Mouse (Mus musculus): ENCODE data around the gene Sdk2. TPM values are rescaled to one million over a fixed set of nuclear protein-coding genes. Genes with fewer than 3 reads are reported as not detected.

Gene Sdk2
- total and polyA plus RNA-seq, 3 experiments, result 0.13 TPM; not detected in 2

DNA sequence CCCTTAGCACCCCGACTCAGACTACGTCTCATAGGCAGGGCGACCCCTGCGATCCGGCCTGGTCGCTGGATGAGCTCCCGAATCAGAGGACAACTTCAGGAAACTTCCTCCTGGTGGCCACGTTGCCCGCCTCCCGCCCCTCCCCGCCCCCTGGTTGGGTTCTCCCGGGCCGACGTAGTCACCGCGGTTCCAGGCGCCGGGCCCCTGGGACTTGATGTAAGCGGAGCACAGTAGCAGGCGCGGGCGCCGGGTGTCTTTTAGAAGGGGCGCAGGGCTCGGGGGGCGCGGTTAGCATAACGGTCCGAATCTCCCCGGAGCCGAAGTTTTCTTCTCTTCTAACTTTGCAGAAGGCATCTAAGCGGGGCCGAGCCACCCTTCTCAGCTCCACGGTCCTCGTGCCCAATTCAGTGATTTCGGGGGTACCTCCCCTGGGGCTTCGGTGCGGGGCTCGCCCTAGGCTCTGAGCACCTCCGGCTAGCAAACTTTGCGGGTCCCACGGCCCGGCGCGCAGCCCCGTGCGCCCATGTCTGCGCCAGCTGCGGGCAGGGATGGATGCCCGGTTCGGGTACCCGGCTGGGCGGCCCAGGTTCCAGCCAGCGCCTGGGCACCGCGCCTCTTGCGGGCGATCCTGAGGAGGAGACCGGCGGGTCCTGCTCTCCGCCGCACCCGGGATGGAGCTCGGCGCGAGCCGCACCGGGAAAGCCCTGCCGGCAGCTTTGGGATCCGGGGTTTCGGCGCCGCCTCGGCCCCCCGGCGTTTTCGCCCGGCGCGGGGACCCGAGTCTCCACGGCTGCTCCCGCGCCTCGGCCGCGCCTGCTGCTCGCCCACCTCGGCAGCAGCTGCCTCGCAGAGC, 522 bp downstream of the Sdk2 start:
- Histone ChIP-seq H3K9me3 (replicated peaks; ENCODE audit: insufficient read depth, low read length) (no peaks in the 10 kb centered on the region; the same call in 1 of the 2 replicates), H3K4me1 (ENCODE audit: control insufficient read depth in 1 of 2, insufficient read depth in 2 of 2, low read length in 2 of 2) (no peaks in the 10 kb centered on the region), H3K36me3 (ENCODE audit: control insufficient read depth in 1 of 2, insufficient read depth in 2 of 2, low read length in 2 of 2) (no peaks in the 10 kb centered on the region), H3K9ac (ENCODE audit: control insufficient read depth, low read depth, low read length, poor library complexity, severe bottlenecking) (no peak overlapping the region), H3K27ac (ENCODE audit: control insufficient read depth, low read depth, low read length) (no peak overlapping the region), H3K4me3 (ENCODE audit: control insufficient read depth in 1 of 2, insufficient read depth in 1 of 2, low read depth in 2 of 2, low read length in 2 of 2) (no peak overlapping the region), H3K27me3 (ENCODE audit: control insufficient read depth in 1 of 2, insufficient read depth in 2 of 2, low read length in 2 of 2) (no peaks in the 10 kb centered on the region; a peak in 1 of 4 replicates), H3K79me2 (ENCODE audit: control insufficient read depth, insufficient read depth, low read length, poor library complexity) (no peaks in the 10 kb centered on the region)
- TF ChIP-seq POLR2AphosphoS2 (IDR thresholded peaks at IDR 0.05; ENCODE audit: low read length) (no peak), NRF1 (IDR thresholded peaks at IDR 0.05; ENCODE audit: insufficient read depth, low read depth, low read length, poor library complexity, severe bottlenecking) (no peak), ELF1 (IDR thresholded peaks at IDR 0.05; ENCODE audit: low read depth, low read length) (no peak), MXI1 (IDR thresholded peaks at IDR 0.05; ENCODE audit: low read depth, low read length) (no peak), ZNF384 (IDR thresholded peaks at IDR 0.05; ENCODE audit: low read depth, low read length) (no peak), MYC (IDR thresholded peaks at IDR 0.05; ENCODE audit: low read depth, low read length) (no peak), BHLHE40 (IDR thresholded peaks at IDR 0.05; ENCODE audit: borderline replicate concordance, low read depth, low read length) (no peak), TAL1 (IDR thresholded peaks at IDR 0.05; ENCODE audit: low read length) (no peak)
- no peak for DNase-seq (ENCODE audit: low read depth, low spot score)

DNA sequence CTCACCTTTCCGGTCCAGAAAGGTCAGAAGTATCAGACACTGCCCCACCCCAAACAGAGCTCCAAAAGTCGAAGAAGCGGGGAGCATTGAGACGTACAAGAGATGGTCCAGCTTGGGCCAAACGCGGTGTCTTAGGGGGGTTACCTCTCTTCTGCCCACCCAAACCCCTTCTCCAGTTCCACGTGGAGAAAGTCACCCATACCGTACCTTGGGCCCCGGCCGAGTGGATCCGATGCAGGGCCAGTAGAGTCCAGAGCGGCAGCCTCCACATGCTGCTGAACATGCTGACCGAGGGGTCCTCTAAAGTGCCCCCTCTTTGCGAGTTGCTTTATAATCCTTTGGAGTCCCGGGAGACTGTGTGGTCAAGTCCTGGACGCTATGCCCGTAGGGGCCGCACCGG, 1.2 kb downstream of the Sdk2 start:
- TF ChIP-seq ZMIZ1 (IDR thresholded peaks at IDR 0.05; ENCODE audit: low read depth, low read length) (no peak), TAL1 (IDR thresholded peaks at IDR 0.05; ENCODE audit: low read length) (no peak), GATA1 (IDR thresholded peaks at IDR 0.05; ENCODE audit: low read depth, low read length) (no peak), ZKSCAN1 (IDR thresholded peaks at IDR 0.05; ENCODE audit: low read depth, low read length) (no peak), BHLHE40 (IDR thresholded peaks at IDR 0.05; ENCODE audit: borderline replicate concordance, low read depth, low read length) (no peak), SIN3A (IDR thresholded peaks at IDR 0.05; ENCODE audit: low read length) (no peak), MAX (IDR thresholded peaks at IDR 0.05; ENCODE audit: low read length) (no peak), RAD21 (IDR thresholded peaks at IDR 0.05; ENCODE audit: low read depth, low read length) (no peak), ZNF384 (IDR thresholded peaks at IDR 0.05; ENCODE audit: low read depth, low read length) (no peak), GABPA (IDR thresholded peaks at IDR 0.05; ENCODE audit: low read depth, low read length) (no peak), ETS1 (IDR thresholded peaks at IDR 0.05; ENCODE audit: low read depth, low read length) (no peak), CHD1 (IDR thresholded peaks at IDR 0.05; ENCODE audit: low read depth, low read length) (no peak), HCFC1 (IDR thresholded peaks at IDR 0.05; ENCODE audit: low read depth, low read length) (no peak), JUND (IDR thresholded peaks at IDR 0.05; ENCODE audit: low read depth, low read length) (no peak), MAFK (IDR thresholded peaks at IDR 0.05; ENCODE audit: borderline replicate concordance, low read depth, low read length) (no peak)
- no peak overlapping the region for H3K4me3 ChIP-seq (ENCODE audit: control insufficient read depth in 1 of 2, insufficient read depth in 1 of 2, low read depth in 2 of 2, low read length in 2 of 2)
- no peak overlapping the region for H3K27ac ChIP-seq (ENCODE audit: control insufficient read depth, low read depth, low read length)
- H3K9me3 ChIP-seq (replicated peaks; ENCODE audit: insufficient read depth, low read length), result no peaks in the 10 kb centered on the region; the same call in 1 of the 2 replicates
- no peaks in the 10 kb centered on the region for H3K79me2 ChIP-seq (ENCODE audit: control insufficient read depth, insufficient read depth, low read length, poor library complexity)
- H3K27me3 ChIP-seq (ENCODE audit: control insufficient read depth in 1 of 2, insufficient read depth in 2 of 2, low read length in 2 of 2), result no peaks in the 10 kb centered on the region; a peak in 1 of 4 replicates
- no peak for DNase-seq (ENCODE audit: low read depth, low spot score)
- no peak overlapping the region for H3K9ac ChIP-seq (ENCODE audit: control insufficient read depth, low read depth, low read length, poor library complexity, severe bottlenecking)
- H3K36me3 ChIP-seq (ENCODE audit: control insufficient read depth in 1 of 2, insufficient read depth in 2 of 2, low read length in 2 of 2), result no peaks in the 10 kb centered on the region
- H3K4me1 ChIP-seq (ENCODE audit: control insufficient read depth in 1 of 2, insufficient read depth in 2 of 2, low read length in 2 of 2), result no peaks in the 10 kb centered on the region
